Mouse (Mus musculus): ENCODE measurements around the gene Slc1a7. TPM values are rescaled to one million over a fixed set of nuclear protein-coding genes. Genes with fewer than 3 reads are reported as not detected.

Slc1a7 gene
- total RNA-seq (2014; rRNA removed; ENCODE audit: low replicate concordance) (0.65 TPM in 1 of 2 replicates, not detected in the other), polyA plus RNA-seq (2015; fragmentation: Nextera tagmentation; extraction: Ambion mirVana) (0.08 and 0.10 TPM in 2 replicates)

DNA sequence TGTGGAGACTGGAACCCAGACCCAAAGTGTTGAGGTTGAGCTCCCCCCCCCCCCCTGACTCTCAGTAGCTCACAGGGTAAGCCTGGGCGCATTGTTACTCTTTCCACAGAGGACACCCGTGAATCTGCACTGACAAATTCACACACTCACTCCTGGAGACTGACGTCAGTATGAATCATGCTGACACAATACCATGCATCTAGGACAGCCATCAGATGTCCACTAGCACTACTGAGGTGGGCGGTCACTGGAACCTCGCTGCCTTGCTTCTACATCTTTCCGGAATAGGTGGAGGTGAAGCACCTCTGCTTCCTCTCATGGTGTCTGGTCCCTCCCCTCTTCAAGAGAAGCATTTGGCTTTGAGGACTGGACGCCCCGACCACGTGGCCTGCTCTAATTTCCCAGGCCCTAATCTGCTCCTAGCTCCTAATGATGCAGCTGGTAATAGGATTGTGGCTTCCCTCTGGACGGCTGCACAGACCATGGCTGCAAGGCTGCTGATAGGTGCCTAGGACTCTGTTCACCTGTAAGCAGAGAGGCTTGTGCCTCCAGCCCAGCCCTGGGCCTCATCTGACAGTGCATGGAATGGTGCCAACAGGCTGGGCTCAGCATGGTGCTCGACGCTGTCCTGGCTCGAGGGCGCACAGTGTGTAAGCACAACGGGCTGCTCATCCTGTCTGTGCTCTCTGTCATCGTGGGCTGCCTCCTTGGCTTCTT is at the start of gene Slc1a7:
Gene Slc1a7 (plus strand): TSS at position 367 of the 717 bp plus-strand sequence.
- no peaks in the 10 kb centered on the region for H3K36me3 ChIP-seq (replicated peaks; ENCODE audit: control insufficient read depth, insufficient read depth, low read length)
- TF ChIP-seq EP300 (IDR thresholded peaks at IDR 0.05; ENCODE audit: low read depth) (no peak), CTCF (IDR thresholded peaks at IDR 0.05; ENCODE audit: low read depth) (no peak)
- DNase-seq (ENCODE audit: low spot score): no peak
- no peak within 1 kb of the TSS for H3K27ac ChIP-seq (ENCODE audit: low read depth)
- H3K4me2 ChIP-seq (ENCODE audit: low read depth, low read length): no peak within 1 kb of the TSS
- no peaks in the 10 kb centered on the region for H3K27me3 ChIP-seq (ENCODE audit: control insufficient read depth, insufficient read depth, low read length)
- ATAC-seq (ENCODE audit: insufficient read depth, low read depth): peak; percentile 26; the same call in 1 of the 2 replicates
- no peaks in the 10 kb centered on the region for H3K9me3 ChIP-seq (replicated peaks; ENCODE audit: control insufficient read depth, low read length)
- WGBS: 59% methylated on average over 16 of the region's 16 CpGs
- H3K9ac ChIP-seq (replicated peaks; ENCODE audit: low read depth, low read length): no peak within 1 kb of the TSS
- H3K4me3 ChIP-seq (ENCODE audit: low read depth, low read length): no peak within 1 kb of the TSS
- H3K4me1 ChIP-seq (ENCODE audit: control insufficient read depth, insufficient read depth): no peaks in the 10 kb centered on the region; the same call in 1 of the 2 replicates

DNA sequence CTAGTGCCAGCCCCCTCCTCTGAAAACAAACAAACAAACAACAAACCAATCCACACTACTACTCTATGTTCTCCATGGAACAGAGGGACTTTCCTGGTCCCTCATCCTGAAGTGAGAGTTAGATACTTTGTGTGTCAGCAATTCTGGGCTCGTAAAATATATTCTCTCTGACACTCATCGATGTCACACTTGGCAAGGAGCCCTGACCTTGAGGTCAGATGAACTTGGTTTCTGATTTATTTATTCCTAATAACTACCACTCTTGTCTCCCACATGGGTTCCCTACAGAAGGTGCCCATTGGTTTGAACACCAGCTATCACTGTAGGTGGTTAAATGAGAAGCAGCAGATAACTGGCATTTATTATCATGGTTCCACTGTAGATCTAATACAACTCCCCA is 47.8 kb upstream of the Slc1a7 start:
- Histone ChIP-seq H3K27me3 (ENCODE audit: control insufficient read depth, insufficient read depth, low read length) (no peaks in the 10 kb centered on the region), H3K27ac (ENCODE audit: low read depth) (no peak overlapping the region), H3K4me1 (ENCODE audit: control insufficient read depth, insufficient read depth) (peaks cover 26% of the 10 kb centered on the region), H3K4me2 (ENCODE audit: low read depth, low read length) (no peak overlapping the region), H3K9me3 (replicated peaks; ENCODE audit: control insufficient read depth, low read length) (no peaks in the 10 kb centered on the region), H3K36me3 (replicated peaks; ENCODE audit: control insufficient read depth, insufficient read depth, low read length) (no peaks in the 10 kb centered on the region), H3K9ac (replicated peaks; ENCODE audit: low read depth, low read length) (no peak overlapping the region), H3K4me3 (ENCODE audit: low read depth, low read length) (no peak overlapping the region)
- 49% methylated on average over 2 of the region's 2 CpGs for WGBS
- ATAC-seq (ENCODE audit: insufficient read depth, low read depth): no peak
- no peak for DNase-seq (ENCODE audit: low spot score)
- TF ChIP-seq EP300 (IDR thresholded peaks at IDR 0.05; ENCODE audit: low read depth) (no peak), CTCF (IDR thresholded peaks at IDR 0.05; ENCODE audit: low read depth) (no peak)

DNA sequence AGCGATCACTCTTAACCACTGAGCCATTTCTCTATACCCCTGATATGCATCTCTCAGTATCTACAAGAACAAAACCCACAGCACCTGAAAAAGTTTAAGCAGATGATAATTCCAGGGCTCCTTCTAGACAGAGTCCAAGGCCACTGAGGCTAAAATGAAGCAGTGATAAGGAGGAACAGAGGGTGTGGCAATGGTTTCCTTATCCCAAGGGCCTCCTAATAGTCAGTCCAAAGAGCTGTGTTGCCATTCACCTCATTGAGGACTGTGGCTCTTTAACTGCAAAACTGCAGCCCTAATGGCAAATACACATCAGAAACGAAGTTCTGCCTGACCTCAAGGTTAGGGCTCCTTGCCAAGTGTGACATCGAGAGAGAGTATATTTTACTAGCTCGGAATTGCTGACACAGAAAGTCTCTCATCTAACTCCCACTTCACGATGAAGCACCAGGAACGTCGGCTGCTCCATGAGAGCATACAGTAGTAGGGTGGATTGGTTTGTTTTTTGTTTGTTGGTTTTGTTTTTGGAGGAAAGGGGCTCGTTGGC is 46.9 kb upstream of the Slc1a7 start:
- H3K9me3 ChIP-seq (replicated peaks; ENCODE audit: control insufficient read depth, low read length): no peaks in the 10 kb centered on the region
- 0 out of 2 replicates have a peak overlapping the region, but pooled peaks have one; percentile 4 for H3K9ac ChIP-seq (replicated peaks; ENCODE audit: low read depth, low read length)
- no peaks in the 10 kb centered on the region for H3K36me3 ChIP-seq (replicated peaks; ENCODE audit: control insufficient read depth, insufficient read depth, low read length)
- H3K27me3 ChIP-seq (ENCODE audit: control insufficient read depth, insufficient read depth, low read length): no peaks in the 10 kb centered on the region
- 0 out of 2 replicates have a peak overlapping the region, but pooled peaks have one; percentile 86 for H3K4me3 ChIP-seq (ENCODE audit: low read depth, low read length)
- DNase-seq (ENCODE audit: low spot score) (peak; percentile 79), ATAC-seq (ENCODE audit: insufficient read depth, low read depth) (no peak)
- no peak for TF ChIP-seq CTCF (IDR thresholded peaks at IDR 0.05; ENCODE audit: low read depth)
- no peak for TF ChIP-seq EP300 (IDR thresholded peaks at IDR 0.05; ENCODE audit: low read depth)
- H3K27ac ChIP-seq (ENCODE audit: low read depth): peak overlapping the region; percentile 90
- H3K4me2 ChIP-seq (ENCODE audit: low read depth, low read length): peak overlapping the region; percentile 84; the same call in 1 of the 2 replicates
- H3K4me1 ChIP-seq (ENCODE audit: control insufficient read depth, insufficient read depth): peaks cover 26% of the 10 kb centered on the region
- WGBS: 33% methylated on average over 8 of the region's 8 CpGs

DNA sequence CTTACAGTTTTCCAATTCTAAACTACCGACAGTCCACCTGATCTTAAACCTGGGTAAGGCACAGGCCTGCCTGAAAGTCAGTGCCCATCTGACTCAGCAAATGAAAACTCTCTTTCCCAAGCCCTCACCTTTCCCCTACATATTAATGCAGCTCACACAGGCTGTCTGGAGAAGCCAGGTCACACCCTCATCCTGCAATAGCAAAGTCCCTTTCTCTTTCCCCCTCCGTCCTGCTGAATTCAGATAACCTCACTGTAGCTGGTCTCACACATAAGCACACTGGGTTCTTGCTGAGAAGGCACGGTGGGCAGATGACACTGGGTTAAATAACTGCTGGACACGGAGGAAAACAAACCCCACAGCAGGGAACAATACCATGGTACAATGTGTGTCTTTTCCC is 46.2 kb upstream of the Slc1a7 start:
- Histone ChIP-seq H3K4me2 (ENCODE audit: low read depth, low read length) (peak overlapping the region; percentile 84), H3K4me3 (ENCODE audit: low read depth, low read length) (peak overlapping the region; percentile 86; the same call in 1 of the 2 replicates), H3K36me3 (replicated peaks; ENCODE audit: control insufficient read depth, insufficient read depth, low read length) (no peaks in the 10 kb centered on the region), H3K27ac (ENCODE audit: low read depth) (peak overlapping the region; percentile 90), H3K9ac (replicated peaks; ENCODE audit: low read depth, low read length) (0 out of 2 replicates have a peak overlapping the region, but pooled peaks have one; percentile 4), H3K27me3 (ENCODE audit: control insufficient read depth, insufficient read depth, low read length) (no peaks in the 10 kb centered on the region), H3K4me1 (ENCODE audit: control insufficient read depth, insufficient read depth) (peaks cover 26% of the 10 kb centered on the region), H3K9me3 (replicated peaks; ENCODE audit: control insufficient read depth, low read length) (no peaks in the 10 kb centered on the region)
- TF ChIP-seq EP300 (IDR thresholded peaks at IDR 0.05; ENCODE audit: low read depth): no peak
- peak; percentile 60 for DNase-seq (ENCODE audit: low spot score)
- 27% methylated on average over 4 of the region's 4 CpGs for WGBS
- peak; percentile 52 for ATAC-seq (ENCODE audit: insufficient read depth, low read depth)

DNA sequence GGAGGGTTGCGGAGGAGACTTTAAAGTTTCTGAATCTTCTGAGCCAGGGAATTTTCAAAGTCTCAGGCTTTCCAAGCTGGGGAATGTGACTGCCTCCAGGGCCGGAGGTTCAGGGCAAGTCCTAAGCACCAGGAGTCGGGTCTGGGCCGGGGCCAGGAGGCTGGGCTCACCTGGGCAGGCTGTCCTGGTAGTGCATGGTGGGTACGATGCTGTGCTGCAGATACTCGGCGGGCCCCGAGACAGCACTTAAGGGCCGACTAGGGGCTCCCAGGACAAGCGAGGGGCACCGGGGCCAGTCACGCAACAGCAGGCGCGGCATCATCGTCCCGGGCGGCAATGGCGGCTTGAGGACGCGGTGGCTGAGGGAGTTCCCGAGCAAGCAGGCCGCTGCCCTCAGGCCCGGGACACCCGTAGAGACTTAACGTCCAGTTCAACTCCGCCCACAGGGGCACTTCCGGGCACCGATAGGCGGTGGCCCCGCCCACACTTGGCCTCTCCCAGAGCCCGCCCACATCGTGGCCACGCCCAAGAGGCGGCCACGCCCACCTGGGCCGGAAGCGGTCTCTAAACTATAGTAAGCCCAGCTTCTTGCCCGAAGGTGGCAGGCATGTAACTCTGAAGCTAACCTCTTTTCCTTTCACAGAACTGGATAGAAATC is 44.9 kb upstream of the Slc1a7 start, which contains the start of gene Cpt2:
Gene Cpt2 (minus strand): TSS at position 466 of the 658 bp plus-strand sequence.
- whole genome bisulfite sequencing: 1% methylated on average over 35 of the region's 38 CpGs
- H3K4me3 ChIP-seq (ENCODE audit: low read depth, low read length): peak within 1 kb of the TSS; percentile 86
- peak within 1 kb of the TSS; percentile 90 for H3K27ac ChIP-seq (ENCODE audit: low read depth)
- peak within 1 kb of the TSS; percentile 86 for H3K9ac ChIP-seq (replicated peaks; ENCODE audit: low read depth, low read length)
- peak; percentile 29 for TF ChIP-seq CTCF (IDR thresholded peaks at IDR 0.05; ENCODE audit: low read depth)
- no peak; the same call in 1 of the 2 replicates for TF ChIP-seq EP300 (IDR thresholded peaks at IDR 0.05; ENCODE audit: low read depth)
- peak; percentile 93 for DNase-seq (ENCODE audit: low spot score)
- H3K27me3 ChIP-seq (ENCODE audit: control insufficient read depth, insufficient read depth, low read length): no peaks in the 10 kb centered on the region
- no peaks in the 10 kb centered on the region for H3K36me3 ChIP-seq (replicated peaks; ENCODE audit: control insufficient read depth, insufficient read depth, low read length)
- H3K4me2 ChIP-seq (ENCODE audit: low read depth, low read length): peak within 1 kb of the TSS; percentile 84
- no peaks in the 10 kb centered on the region for H3K9me3 ChIP-seq (replicated peaks; ENCODE audit: control insufficient read depth, low read length)
- H3K4me1 ChIP-seq (ENCODE audit: control insufficient read depth, insufficient read depth): peaks cover 26% of the 10 kb centered on the region
- ATAC-seq (ENCODE audit: insufficient read depth, low read depth): peak; percentile 96

All from heart, postnatal 0 days (tissue).